Mouse (Mus musculus): ENCODE results near the gene Tsen34.

DNA sequence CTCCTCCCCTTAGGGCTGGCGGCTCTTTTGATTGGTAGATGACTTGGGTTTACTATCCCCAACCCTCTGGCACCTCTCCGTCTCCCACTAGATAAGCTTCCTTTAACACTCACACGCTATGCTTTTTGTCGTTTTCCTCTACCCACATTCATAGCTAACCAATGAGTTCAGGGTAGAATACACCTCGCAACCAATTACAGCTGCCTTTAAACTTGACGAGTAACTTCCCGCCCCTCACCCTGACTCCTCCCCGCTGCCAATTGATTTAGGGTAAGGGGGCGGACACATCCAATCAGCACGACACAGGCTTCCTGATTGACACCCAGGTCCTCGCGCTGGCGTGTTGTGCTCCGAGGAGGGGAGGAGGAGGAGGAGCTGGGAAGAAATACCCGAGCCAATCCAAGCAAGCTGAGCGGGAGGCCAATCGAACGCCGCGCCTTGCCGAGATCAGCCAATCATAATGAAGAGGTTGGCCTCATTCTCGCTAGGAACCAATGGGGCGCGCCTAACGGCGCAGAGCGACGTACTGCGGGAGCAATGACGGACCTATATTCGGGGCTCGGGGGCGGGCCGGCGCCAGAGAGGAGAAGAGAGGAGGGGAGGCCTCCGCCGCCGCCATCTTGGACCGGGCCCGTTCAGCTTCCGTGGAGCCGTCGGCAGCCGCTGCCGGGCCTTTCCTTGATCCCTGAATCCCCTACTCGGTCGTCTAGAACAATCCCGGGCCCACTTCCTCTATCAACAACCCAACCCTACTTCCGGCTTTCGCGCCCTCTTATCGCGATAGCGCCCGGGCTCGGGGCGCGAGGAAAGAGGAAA, 47.8 kb upstream of the Tsen34 start, which contains the start of gene Cnot3:
- no peak for TF ChIP-seq CTCF (IDR thresholded peaks at IDR 0.05; ENCODE audit: low read depth, low read length)
- no peak for TF ChIP-seq GATA2 (IDR thresholded peaks at IDR 0.05; ENCODE audit: borderline replicate concordance, low read depth, low read length)
- no peak for TF ChIP-seq GATA1 (IDR thresholded peaks at IDR 0.05; ENCODE audit: borderline replicate concordance, low read length)
- no peak for TF ChIP-seq TAL1 (conservative IDR thresholded peaks at IDR 0.05; ENCODE audit: low read depth, low read length)
- no peak for TF ChIP-seq POLR2AphosphoS5 (IDR thresholded peaks at IDR 0.05; ENCODE audit: insufficient replicate concordance, low read depth, low read length)
